Mouse (Mus musculus) right cerebral cortex, postnatal 36 days (tissue): Measurements from ENCODE around the gene Dach1.

Experiments used
- DNase-seq, 2 experiments: peaks; one replicate each; pipeline ENCODE4 v3.0.0; 2022; ENCODE audit warnings: low spot score in 2 of 2, mixed read lengths in 1 of 2

Dach1 gene

GRCm38 (mm10) chr14:98035261-98035660 is 134.3 kb downstream of the Dach1 start:
- no peak for DNase-seq

- no peak for DNase-seq
Observed at GRCm38 (mm10) chr14:98023540-98023939, 146.0 kb downstream of the Dach1 start.

DNA sequence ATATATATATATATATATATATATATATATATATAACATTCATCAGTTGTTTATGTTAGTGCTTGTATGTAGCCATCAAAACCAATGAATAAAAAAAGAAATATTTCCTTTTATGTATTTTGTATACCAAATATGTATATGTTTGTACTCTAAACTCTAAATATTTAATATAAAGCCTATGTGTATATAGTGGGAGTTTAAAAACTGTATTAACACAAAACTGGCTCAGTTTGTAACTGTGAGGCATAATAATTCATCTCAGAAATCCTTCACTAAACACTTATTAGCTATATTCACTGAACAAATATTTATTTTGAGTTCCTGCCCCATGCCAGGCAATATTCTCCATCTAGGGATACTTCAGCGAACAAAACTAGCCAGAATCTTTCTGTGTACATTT is 155.5 kb downstream of the Dach1 start:
- no peak for DNase-seq

DNA sequence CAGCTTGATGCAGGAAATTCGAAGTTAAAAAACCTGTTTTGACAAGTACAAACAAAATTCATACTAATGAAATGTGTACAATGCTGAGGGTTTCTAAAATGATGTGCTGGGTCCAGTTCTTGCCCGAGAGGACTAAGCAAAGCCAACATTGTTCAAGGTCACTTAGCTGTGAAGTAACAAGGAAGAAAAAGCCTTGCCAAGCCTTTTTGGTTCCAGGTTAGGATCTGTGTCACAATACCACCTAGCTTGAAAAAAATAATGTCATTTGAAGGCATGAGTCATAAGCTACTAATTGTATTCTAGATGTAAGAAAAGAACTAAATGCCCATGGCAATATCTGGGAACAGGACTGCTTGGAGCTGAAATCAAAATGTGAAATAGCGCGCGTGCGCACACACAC is 161.1 kb downstream of the Dach1 start:
- no peak for DNase-seq

DNA sequence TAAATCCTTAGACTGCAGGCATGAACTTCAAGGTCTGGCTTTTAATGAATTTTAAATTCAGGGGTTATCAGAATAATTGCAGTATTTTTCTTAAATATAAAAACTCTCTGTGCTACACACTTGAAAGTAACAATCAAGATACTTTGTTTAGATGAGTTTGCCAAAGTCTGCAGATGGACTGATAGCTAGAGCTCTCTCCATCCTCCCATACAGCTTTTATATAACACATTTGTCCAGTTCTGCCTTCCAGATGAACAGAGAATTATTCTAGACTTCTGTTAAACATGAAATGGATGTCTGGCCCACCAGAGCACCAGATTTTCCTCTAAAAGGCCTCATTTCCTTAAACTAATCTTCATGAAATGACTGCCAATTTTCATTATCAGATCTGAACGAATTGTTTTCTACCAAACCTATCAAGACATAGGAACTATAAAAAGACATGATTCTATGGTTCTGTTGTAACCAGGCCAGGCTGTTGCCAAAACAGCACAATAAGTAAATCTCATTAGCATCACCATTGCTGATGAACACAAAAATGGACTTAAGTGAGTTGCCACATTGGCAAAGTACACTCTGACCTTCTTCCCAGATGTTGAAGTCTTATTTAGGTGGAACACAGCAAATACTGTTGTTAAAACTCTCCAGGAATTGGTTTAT is 167.4 kb downstream of the Dach1 start:
- DNase-seq, result no peak

GRCm38 (mm10) chr14:97998584-97998983 is 171.0 kb downstream of the Dach1 start:
- DNase-seq, result no peak

- no peak for DNase-seq
Observed at GRCm38 (mm10) chr14:97983251-97983650, 186.3 kb downstream of the Dach1 start.

GRCm38 (mm10) chr14:97982676-97983075 is 186.9 kb downstream of the Dach1 start:
- no peak for DNase-seq

- no peak for DNase-seq
Observed at GRCm38 (mm10) chr14:97980879-97981278, 188.7 kb downstream of the Dach1 start.

DNA sequence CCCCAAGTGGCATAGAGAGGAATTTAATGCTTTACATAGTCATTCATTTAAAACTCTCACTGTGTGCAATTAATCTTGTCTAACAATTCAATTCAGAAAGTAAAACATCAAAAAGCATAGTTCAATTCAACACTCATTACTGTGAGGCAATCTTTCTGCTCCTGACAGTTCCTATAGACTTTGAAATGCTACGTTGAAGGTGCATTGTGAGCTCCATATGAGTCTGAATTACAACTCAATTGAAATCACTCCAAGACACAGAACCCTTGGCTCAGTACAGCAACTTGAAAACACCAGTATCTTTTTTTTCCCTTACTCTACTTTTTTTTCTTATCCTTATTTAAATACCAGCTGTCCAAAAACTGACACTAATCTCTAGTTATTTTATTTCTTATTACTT is 193.5 kb downstream of the Dach1 start:
- no peak for DNase-seq

DNA sequence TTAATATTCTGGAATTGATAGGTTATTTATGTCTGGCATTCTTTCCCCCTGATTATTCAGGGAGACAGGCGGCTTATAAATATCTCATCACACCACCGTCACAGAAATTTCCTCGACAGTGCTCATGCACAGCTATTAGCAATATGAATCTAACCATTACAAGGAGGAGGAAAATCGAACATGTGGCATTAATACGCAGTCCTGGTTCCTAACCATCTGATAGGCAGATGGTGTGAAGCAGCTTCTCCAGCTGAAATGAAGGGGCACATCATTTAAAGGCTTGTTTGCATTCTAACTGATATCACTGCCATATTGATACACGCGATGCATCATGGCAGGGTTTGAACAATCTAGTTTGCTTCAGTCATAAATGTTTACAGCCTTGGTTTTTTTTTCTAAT is 194.1 kb downstream of the Dach1 start:
- no peak for DNase-seq

DNA sequence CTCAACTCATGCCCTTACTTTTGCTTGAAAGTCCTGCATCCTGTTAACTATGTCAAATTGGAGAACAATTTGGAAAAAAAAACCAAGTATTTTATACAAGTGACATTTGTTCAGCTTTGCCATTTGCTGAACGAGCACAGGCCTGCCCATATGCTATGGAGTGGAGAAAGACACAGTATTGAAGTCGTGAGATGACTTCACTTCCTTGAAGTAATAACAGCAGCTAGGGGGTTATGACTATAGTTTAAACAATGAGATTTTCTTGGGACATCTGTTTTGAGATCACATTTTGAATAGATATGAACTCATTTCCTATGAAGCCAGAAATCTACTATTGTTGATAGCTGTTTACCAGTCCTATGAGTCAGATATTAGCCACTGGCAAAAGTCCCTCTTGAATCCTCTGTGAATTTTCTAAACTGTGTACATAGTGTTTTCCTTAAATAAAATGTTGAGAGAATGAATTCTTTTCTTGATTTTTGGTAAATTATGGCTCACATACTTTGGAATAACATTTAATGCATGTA is 205.0 kb downstream of the Dach1 start:
- DNase-seq, result no peak

DNA sequence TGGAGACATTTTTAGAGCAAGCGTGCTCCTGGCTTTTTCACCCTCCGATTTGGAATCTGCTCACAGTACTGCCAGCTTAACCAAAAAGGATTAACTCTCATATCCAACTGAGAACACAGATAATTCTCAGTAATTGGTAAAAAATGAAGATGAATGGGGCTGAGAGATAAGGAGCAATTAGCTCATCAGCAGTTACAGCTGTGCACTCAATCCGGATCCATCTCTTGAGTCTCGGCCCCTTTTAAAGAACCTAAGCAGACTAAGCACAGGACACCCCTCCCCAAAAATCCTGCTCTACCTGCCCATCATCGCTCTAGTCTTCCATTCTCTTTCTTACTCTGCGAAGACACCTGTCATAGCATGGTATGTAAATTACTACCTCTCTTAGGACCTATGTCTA is 205.9 kb downstream of the Dach1 start:
- DNase-seq, result no peak

- DNase-seq, result no peak
Observed at GRCm38 (mm10) chr14:97956356-97956755, 213.2 kb downstream of the Dach1 start.

- no peak for DNase-seq
Observed at GRCm38 (mm10) chr14:97945471-97945870, 224.1 kb downstream of the Dach1 start.

DNA sequence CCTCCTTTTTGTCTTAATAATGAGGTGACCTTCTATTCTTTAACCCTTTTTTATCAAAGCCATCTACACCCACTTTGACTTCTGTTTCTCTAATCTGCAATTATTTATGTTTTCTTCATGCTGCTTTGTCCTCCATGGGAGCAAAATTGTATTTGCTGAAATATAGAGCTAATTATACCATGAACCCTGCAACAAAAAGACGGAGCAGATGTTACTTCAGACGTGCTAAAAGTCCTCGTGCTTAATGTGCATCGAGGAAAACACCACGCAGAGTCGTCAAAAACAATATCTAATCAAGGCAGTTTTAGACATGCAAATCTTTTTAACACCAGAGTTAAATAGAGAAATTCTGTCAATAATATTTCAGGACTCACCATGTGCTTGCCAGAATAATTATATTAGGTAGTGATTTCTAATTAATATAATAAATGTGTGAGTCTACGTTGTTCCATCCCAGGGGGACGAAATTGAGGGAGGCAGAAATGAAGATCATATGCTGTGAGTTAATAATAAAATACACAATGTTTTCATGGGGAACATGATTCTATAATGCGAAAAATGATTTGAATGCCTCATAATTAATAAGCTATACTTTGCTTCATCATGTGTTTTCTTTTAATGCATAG is 224.8 kb downstream of the Dach1 start:
- no peak for DNase-seq

- DNase-seq, result no peak
Observed at GRCm38 (mm10) chr14:97942361-97942760, 227.2 kb downstream of the Dach1 start.

GRCm38 (mm10) chr14:97896622-97897021 is 272.9 kb downstream of the Dach1 start:
- no peak for DNase-seq

DNA sequence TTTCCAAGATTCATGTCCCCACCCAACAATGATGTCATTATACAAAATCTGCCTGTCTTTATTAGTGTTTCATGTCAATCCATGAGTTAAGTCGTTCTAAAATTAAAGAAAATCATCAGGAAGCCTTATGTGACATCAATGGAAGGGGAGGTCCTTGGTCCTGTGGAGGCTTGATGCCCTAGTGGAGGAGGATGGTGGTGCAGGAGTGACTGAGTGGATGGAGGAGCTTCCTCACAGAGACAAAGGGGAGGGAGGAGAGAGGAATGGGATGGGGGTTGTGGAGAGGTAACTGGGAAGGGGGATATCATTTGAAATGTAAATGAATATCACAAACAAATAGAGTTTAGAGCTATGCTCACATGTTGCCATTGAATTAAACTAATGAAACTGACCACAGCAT is 287.6 kb downstream of the Dach1 start:
- DNase-seq, result no peak

DNA sequence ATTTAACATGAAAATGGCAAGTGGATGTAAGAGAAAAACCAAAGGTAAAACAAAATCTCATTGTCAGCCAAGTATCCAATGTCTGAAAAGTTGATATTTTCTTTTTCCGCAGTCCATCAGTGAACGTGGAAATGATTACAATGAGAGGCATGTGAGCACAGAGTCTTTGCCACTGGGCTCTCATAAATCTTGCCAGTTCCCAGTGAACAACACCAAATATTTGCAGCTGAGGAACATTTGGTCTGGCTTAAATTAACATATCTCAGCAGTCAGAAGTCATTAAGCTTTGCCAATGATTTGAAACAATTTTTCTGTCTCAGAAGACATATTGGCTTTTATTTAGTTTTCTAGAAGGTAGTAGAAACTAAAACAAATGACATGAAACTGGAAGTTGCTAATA is 298.6 kb downstream of the Dach1 start:
- DNase-seq, result no peak

- DNase-seq, result no peak
Observed at GRCm38 (mm10) chr14:97858384-97858783, 311.2 kb downstream of the Dach1 start.

- no peak for DNase-seq
Observed at GRCm38 (mm10) chr14:97857276-97857675, 312.3 kb downstream of the Dach1 start.

DNA sequence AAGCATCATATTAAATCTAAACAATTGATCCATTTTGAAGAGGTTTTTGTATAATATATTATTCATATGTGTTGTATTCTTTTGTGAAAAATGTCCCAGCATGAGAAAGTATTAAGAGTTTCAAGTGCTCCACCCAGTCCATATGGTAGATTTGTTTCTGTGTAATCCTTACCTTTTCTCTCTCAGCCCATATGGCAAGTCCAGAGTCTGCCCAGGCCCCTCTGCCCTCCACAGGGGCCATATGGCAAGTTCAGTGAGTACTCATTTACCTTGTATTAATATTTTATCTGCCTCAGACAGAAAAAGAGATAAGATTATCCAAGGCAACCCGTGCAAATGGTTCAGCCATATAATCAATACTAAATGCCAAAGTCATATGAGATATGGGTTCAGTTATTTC is 314.2 kb downstream of the Dach1 start:
- no peak for DNase-seq

GRCm38 (mm10) chr14:97850486-97850885 is 319.1 kb downstream of the Dach1 start:
- no peak for DNase-seq
